Mouse (Mus musculus): ENCODE results near the gene Hhatl. TPM values are rescaled to one million over a fixed set of nuclear protein-coding genes. Genes with fewer than 3 reads are reported as not detected.
A peak's percentile ranks its signal among the peaks of the same experiment; 100 is the strongest.

The Hhatl gene
- 0.50 and 0.56 TPM in 2 replicates for polyA plus RNA-seq (2015; fragmentation: Nextera tagmentation; extraction: Ambion mirVana)

DNA sequence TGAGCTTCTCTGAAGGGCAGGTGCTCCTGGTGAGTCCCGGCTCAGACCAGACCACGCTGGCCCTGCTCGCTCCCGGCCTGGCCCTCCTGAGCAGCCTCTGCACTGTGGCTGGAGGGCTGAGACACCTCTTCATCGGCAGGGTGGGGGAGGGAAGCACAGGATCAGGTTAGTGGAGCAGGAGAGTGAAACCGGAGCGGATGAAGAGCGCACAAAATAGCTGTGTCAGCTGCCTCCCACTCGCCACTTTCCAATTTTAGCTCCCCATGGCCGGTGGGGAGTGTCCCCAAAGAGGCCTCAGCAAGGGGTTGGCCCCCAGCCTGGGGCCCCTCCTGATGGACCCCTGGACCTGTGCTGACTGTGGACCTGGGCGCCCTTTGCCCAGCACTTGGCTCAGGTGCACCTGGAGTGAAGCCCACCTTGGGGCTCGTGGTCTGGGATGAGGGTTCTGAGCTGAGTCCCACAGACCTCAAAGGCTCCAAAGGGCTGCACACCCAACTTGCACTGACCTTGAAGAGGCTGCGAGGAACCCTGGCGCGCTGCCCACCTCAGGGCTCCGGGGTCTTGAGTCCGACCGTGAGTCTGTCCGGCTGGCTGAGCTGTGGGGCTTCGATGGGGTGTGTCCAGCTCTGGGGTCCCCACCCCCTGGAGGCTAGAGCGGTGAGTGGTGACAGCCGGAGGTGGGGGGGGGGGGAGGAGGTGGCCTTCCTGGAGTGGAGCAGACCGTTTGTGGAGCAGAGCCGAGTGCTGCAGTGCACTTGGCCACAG is at the start of gene Hhatl:
Hhatl (minus strand) TSS at position 751 of the 765 bp plus-strand sequence.
- Histone ChIP-seq H3K36me3 (ENCODE audit: insufficient read depth, low read length) (no peaks in the 10 kb centered on the region), H3K4me3 (ENCODE audit: low read length) (no peak within 1 kb of the TSS), H3K27me3 (ENCODE audit: insufficient read depth, low read length) (no peaks in the 10 kb centered on the region), H3K4me1 (ENCODE audit: insufficient read depth, low read length) (peaks cover 7% of the 10 kb centered on the region; the same call in 1 of the 2 replicates), H3K9ac (replicated peaks; ENCODE audit: low read length) (no peak within 1 kb of the TSS), H3K9me3 (ENCODE audit: low read length) (no peaks in the 10 kb centered on the region), H3K27ac (ENCODE audit: low read length) (no peak within 1 kb of the TSS), H3K4me2 (replicated peaks; ENCODE audit: low read depth, low read length) (no peak within 1 kb of the TSS)
- ATAC-seq (ENCODE audit: low FRiP score, low TSS enrichment): peak; percentile 66
- 31% methylated on average over 21 of the region's 24 CpGs for WGBS

DNA sequence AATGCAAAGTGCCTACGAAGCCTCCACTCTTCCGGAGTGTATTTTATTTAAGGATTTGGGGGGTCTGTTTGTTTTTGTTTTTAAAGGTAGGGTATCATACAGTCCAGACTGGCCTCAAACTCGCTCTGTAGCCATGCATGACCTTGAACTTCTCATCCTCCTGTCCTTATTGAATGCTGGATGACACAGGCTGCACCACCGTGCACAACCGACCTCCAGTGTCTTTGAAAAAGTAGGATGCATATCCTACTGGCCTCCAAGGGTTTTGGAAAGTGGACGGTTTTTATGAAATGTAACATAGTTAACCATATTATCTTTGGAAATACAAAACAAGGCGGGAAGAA is 47.3 kb upstream of the Hhatl start:
- Histone ChIP-seq H3K4me2 (replicated peaks; ENCODE audit: low read depth, low read length) (peak overlapping the region; percentile 88), H3K9ac (replicated peaks; ENCODE audit: low read length) (peak overlapping the region; percentile 62), H3K36me3 (ENCODE audit: insufficient read depth, low read length) (no peaks in the 10 kb centered on the region), H3K9me3 (ENCODE audit: low read length) (peaks cover 13% of the 10 kb centered on the region), H3K27ac (ENCODE audit: low read length) (no peak overlapping the region), H3K27me3 (ENCODE audit: insufficient read depth, low read length) (no peaks in the 10 kb centered on the region), H3K4me1 (ENCODE audit: insufficient read depth, low read length) (peaks cover 3% of the 10 kb centered on the region; the same call in 1 of the 2 replicates), H3K4me3 (ENCODE audit: low read length) (peak overlapping the region; percentile 61)
- ATAC-seq (ENCODE audit: low FRiP score, low TSS enrichment): peak; percentile 47
- WGBS: 31% methylated on average over 7 of the region's 7 CpGs

DNA sequence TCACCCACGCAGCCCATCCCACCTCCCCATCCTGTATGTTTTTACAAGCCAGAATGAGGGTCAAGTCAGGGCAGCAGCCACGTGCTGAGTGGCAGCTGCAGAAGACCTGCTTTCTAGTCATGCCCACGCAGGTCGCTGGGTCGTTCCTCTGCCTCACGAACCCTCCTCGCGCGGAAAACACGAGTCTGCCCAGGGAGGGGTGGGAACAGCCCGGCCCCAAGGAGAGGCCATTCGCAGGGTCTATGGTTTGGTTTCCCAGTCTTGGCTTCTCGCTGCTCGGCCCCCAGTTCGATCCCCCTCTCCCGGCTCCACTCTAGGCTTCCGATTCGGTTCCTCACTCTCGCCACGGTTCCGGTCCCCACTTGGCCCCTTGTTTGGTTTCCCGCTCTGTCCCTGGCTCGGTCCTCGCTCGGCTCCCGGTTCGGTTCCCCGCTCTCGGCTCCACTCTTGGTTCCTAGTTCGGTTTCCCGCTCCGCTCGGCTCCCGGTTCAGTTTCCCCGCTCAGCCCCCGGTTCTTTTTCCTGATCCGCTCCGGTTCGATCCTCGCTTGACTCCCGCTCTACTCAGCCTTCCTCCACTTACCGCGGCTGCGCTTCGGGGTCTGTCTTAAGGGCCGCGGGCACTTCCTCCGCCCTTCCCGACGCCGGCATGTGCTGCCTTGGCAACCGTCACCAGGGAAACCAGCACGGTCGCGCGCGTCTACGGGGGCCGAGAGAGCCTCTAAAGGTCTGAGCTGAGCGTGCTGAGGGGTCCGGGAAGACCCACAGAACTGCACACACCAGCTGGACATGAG is 46.7 kb upstream of the Hhatl start, which contains the start of gene Ccdc13:
Ccdc13 (minus strand) TSS at position 633 of the 793 bp plus-strand sequence.
- 3% methylated on average over 61 of the region's 61 CpGs for WGBS
- H3K4me3 ChIP-seq (ENCODE audit: low read length): peak within 1 kb of the TSS; percentile 61
- no peaks in the 10 kb centered on the region for H3K27me3 ChIP-seq (ENCODE audit: insufficient read depth, low read length)
- H3K4me1 ChIP-seq (ENCODE audit: insufficient read depth, low read length): peaks cover 3% of the 10 kb centered on the region; the same call in 1 of the 2 replicates
- H3K36me3 ChIP-seq (ENCODE audit: insufficient read depth, low read length): no peaks in the 10 kb centered on the region
- no peak within 1 kb of the TSS for H3K27ac ChIP-seq (ENCODE audit: low read length)
- peak within 1 kb of the TSS; percentile 88 for H3K4me2 ChIP-seq (replicated peaks; ENCODE audit: low read depth, low read length)
- peak within 1 kb of the TSS; percentile 62 for H3K9ac ChIP-seq (replicated peaks; ENCODE audit: low read length)
- peaks cover 13% of the 10 kb centered on the region for H3K9me3 ChIP-seq (ENCODE audit: low read length)
- ATAC-seq (ENCODE audit: low FRiP score, low TSS enrichment): peak; percentile 94

DNA sequence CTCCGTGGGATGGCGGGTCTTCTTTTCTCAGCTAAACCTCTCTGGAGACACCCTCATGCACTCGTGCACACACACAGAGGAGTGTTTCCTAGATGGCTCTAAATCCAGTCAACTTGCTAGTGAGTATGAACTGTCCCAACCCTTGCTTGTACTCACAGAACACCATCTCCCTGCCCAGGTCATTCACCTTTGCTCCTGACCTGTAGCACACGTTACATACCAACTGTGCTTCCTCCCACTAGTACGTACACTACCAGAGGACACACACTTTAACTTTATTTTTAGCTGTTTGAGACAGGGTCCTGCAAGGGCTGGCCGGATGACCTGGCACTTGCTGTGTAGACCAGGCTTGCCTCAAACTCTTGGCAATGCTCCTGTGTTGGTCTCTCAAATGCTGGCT is 45.7 kb upstream of the Hhatl start:
- no peaks in the 10 kb centered on the region for H3K27me3 ChIP-seq (ENCODE audit: insufficient read depth, low read length)
- no peak overlapping the region for H3K4me2 ChIP-seq (replicated peaks; ENCODE audit: low read depth, low read length)
- no peak overlapping the region for H3K4me3 ChIP-seq (ENCODE audit: low read length)
- no peak for ATAC-seq (ENCODE audit: low FRiP score, low TSS enrichment)
- no peak overlapping the region for H3K9ac ChIP-seq (replicated peaks; ENCODE audit: low read length)
- peaks cover 3% of the 10 kb centered on the region; the same call in 1 of the 2 replicates for H3K4me1 ChIP-seq (ENCODE audit: insufficient read depth, low read length)
- WGBS: 89% methylated on average over 6 of the region's 6 CpGs
- H3K27ac ChIP-seq (ENCODE audit: low read length): no peak overlapping the region
- H3K36me3 ChIP-seq (ENCODE audit: insufficient read depth, low read length): no peaks in the 10 kb centered on the region
- H3K9me3 ChIP-seq (ENCODE audit: low read length): peaks cover 9% of the 10 kb centered on the region

DNA sequence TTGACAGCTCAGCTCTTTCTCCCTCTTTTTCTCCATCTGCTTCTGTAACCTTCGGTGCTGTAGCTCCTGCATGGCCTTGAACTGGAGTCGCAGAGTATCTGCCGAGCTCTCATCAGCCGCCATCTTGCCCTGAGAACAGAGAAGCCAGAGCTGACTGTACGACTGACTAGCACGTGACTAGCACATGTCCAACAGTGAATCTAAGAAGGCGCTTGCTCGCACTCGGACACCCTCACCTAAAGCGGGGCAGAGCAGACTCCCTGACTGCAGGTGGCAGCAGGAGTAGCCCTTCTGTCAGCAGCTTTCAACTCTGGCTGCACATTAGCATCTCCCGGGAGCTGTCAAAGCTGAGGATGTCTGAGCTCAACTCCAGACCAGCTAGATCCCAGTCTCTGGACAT is 41.5 kb upstream of the Hhatl start:
- ATAC-seq (ENCODE audit: low FRiP score, low TSS enrichment): no peak
- H3K4me1 ChIP-seq (ENCODE audit: insufficient read depth, low read length): no peaks in the 10 kb centered on the region
- H3K27me3 ChIP-seq (ENCODE audit: insufficient read depth, low read length): no peaks in the 10 kb centered on the region
- H3K9me3 ChIP-seq (ENCODE audit: low read length): peaks cover 8% of the 10 kb centered on the region; the same call in 1 of the 2 replicates
- 86% methylated on average over 11 of the region's 11 CpGs for WGBS
- H3K36me3 ChIP-seq (ENCODE audit: insufficient read depth, low read length): no peaks in the 10 kb centered on the region
- no peak overlapping the region for H3K4me2 ChIP-seq (replicated peaks; ENCODE audit: low read depth, low read length)
- H3K4me3 ChIP-seq (ENCODE audit: low read length): no peak overlapping the region
- H3K9ac ChIP-seq (replicated peaks; ENCODE audit: low read length): no peak overlapping the region
- no peak overlapping the region for H3K27ac ChIP-seq (ENCODE audit: low read length)

DNA sequence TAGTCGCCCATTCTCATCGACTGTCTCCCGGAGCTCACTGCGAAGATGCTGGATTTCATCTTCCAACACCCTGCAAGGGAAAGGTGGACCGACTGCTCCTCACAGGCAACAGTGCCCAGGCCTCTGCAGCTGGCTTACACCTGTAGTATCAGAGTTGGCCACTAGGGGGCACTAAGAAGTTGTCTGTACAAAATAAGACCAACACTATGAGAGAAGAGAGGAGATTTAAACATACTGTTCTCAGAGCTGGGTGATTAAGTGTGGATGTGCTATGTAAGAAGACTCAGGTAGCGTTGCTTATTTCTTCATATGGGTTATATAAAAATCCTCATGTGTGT is 38.6 kb upstream of the Hhatl start:
- Histone ChIP-seq H3K4me1 (ENCODE audit: insufficient read depth, low read length) (no peaks in the 10 kb centered on the region), H3K27me3 (ENCODE audit: insufficient read depth, low read length) (no peaks in the 10 kb centered on the region), H3K4me2 (replicated peaks; ENCODE audit: low read depth, low read length) (no peak overlapping the region), H3K36me3 (ENCODE audit: insufficient read depth, low read length) (no peaks in the 10 kb centered on the region), H3K27ac (ENCODE audit: low read length) (no peak overlapping the region), H3K4me3 (ENCODE audit: low read length) (no peak overlapping the region), H3K9me3 (ENCODE audit: low read length) (peaks cover 8% of the 10 kb centered on the region; the same call in 1 of the 2 replicates), H3K9ac (replicated peaks; ENCODE audit: low read length) (no peak overlapping the region)
- no peak; the same call in 1 of the 2 replicates for ATAC-seq (ENCODE audit: low FRiP score, low TSS enrichment)
- 27% methylated on average over 6 of the region's 6 CpGs for WGBS

DNA sequence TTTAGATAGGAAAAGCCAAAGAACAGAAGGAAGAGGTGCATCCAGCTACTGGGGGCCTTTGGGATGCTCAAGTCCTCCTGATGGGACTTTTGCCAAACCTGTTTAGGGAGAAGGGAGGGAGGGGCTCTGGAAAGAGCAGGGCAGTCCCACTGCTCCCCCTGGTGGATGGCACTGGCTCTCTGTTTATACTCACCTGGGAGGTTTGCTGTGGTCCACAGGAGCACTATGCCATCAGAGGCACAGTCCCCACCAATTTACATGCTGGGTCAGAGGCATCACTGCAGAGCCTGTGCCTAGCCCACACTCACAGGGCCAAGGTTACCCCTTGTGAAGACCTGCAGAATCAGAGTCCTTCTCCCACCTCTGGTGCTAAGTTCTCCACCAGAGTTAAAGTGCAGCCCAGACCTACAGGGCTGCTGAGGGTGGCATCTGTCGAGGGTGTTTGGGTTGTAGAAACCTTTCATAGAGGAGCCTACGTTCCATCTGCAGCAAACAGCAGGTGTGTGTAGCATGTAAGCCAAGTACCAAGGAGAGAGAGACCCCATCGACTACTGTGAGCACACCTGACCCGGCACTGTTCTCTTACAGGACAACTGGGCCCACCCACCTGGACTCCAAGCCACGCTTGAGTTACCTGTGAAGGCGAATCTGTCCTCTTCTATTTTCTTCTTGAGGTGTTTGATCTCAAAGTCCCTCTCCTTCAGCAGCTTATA is 38.1 kb upstream of the Hhatl start:
- Histone ChIP-seq H3K4me2 (replicated peaks; ENCODE audit: low read depth, low read length) (no peak overlapping the region), H3K9ac (replicated peaks; ENCODE audit: low read length) (no peak overlapping the region), H3K4me1 (ENCODE audit: insufficient read depth, low read length) (no peaks in the 10 kb centered on the region), H3K9me3 (ENCODE audit: low read length) (peaks cover 3% of the 10 kb centered on the region; the same call in 1 of the 2 replicates), H3K4me3 (ENCODE audit: low read length) (no peak overlapping the region), H3K27me3 (ENCODE audit: insufficient read depth, low read length) (no peaks in the 10 kb centered on the region), H3K27ac (ENCODE audit: low read length) (no peak overlapping the region), H3K36me3 (ENCODE audit: insufficient read depth, low read length) (no peaks in the 10 kb centered on the region)
- 79% methylated on average over 6 of the region's 6 CpGs for WGBS
- ATAC-seq (ENCODE audit: low FRiP score, low TSS enrichment): no peak

DNA sequence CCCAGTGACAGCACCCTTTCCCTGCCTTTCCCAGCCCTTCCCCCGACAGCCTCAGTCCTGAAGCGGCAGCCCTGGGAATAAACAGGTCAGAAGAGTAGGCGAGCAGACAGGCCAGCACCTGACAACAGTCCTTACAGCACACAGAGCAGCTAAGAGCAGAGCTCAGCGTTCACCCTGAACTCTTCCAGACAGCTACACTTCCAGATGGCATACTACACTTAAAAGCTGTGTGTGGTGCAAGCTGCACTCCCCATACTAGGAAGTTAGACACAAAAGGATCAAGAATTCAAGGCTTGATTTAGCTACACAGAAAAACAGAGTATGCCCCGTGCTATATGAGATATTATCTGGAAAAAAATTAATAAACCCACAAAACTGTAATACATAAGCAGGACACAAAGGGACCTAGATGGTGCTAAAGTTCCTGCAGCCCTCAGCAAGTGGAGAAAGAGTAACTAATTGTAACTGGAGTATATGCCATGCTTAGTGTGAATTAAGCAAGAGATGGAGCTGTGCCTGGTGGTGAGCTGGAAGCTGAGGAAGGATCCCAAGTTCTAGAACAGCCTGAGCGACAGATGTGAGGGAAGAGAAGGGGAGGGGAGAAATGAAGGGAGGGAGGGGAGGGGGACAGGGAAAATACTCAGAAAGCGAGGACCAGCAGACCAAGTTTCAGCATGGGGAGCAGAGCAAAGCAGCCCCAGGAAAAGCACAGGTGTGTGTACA is 37.1 kb upstream of the Hhatl start:
- H3K9ac ChIP-seq (replicated peaks; ENCODE audit: low read length): no peak overlapping the region
- H3K4me2 ChIP-seq (replicated peaks; ENCODE audit: low read depth, low read length): no peak overlapping the region
- no peaks in the 10 kb centered on the region for H3K36me3 ChIP-seq (ENCODE audit: insufficient read depth, low read length)
- H3K27me3 ChIP-seq (ENCODE audit: insufficient read depth, low read length): no peaks in the 10 kb centered on the region
- no peak overlapping the region for H3K4me3 ChIP-seq (ENCODE audit: low read length)
- no peaks in the 10 kb centered on the region for H3K4me1 ChIP-seq (ENCODE audit: insufficient read depth, low read length)
- H3K27ac ChIP-seq (ENCODE audit: low read length): no peak overlapping the region
- WGBS: 62% methylated on average over 7 of the region's 7 CpGs
- H3K9me3 ChIP-seq (ENCODE audit: low read length): no peaks in the 10 kb centered on the region
- ATAC-seq (ENCODE audit: low FRiP score, low TSS enrichment): no peak

DNA sequence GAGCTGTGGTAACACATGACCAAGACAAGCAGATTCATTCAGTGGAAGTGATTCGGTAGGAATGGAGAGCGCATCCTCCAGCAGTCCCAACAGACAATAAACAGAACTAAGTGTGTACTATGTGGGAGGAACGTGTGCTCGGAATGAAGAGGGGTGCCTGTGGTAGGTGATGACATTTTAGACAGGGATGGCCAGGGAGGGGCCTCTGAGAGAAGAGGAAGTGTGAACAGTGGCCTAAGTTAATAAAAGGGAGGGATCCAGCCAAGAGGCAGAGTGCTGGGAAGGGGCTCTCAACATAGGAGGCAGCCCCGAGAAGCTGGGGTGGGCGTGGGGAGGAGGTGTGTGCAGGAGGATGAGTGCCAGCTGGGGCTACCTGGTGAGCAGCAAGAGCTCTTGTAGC is 36.0 kb upstream of the Hhatl start:
- WGBS: 59% methylated on average over 6 of the region's 6 CpGs
- ATAC-seq (ENCODE audit: low FRiP score, low TSS enrichment): no peak
- H3K9ac ChIP-seq (replicated peaks; ENCODE audit: low read length): no peak overlapping the region

More for the DNA sequence above, 36.0 kb upstream of the Hhatl start:
- Histone ChIP-seq H3K9me3 (ENCODE audit: low read length) (no peaks in the 10 kb centered on the region), H3K36me3 (ENCODE audit: insufficient read depth, low read length) (no peaks in the 10 kb centered on the region), H3K4me3 (ENCODE audit: low read length) (no peak overlapping the region), H3K27ac (ENCODE audit: low read length) (no peak overlapping the region), H3K27me3 (ENCODE audit: insufficient read depth, low read length) (no peaks in the 10 kb centered on the region), H3K4me2 (replicated peaks; ENCODE audit: low read depth, low read length) (no peak overlapping the region), H3K4me1 (ENCODE audit: insufficient read depth, low read length) (no peaks in the 10 kb centered on the region)
